Mouse (Mus musculus): ENCODE data around the gene Gm10198.

Gm10198 gene

DNA sequence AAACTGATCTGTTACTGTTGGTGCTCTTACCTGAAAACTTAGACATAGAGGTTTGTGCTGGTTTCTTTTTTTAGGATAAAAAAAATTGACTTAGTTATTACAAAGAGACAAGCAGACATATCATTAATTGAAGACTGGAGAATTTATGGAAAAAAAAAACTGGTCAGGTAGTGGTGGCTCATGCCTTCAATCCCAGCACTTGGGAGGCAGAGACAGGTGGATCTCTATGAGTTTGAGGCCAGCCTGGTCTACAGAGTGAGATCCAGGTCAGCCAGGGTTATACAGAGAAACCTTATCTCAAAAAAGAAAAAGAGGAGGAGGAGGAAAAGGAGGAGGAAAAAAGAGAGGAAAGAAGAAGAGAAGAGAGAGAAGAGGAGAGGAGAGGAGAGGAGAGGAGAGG is at the start of gene Gm10198:
TSS of gene Gm10198 (plus strand) at position 301 of the 400 bp plus-strand sequence.
- no peak for DNase-seq (ENCODE audit: low read depth)

DNA sequence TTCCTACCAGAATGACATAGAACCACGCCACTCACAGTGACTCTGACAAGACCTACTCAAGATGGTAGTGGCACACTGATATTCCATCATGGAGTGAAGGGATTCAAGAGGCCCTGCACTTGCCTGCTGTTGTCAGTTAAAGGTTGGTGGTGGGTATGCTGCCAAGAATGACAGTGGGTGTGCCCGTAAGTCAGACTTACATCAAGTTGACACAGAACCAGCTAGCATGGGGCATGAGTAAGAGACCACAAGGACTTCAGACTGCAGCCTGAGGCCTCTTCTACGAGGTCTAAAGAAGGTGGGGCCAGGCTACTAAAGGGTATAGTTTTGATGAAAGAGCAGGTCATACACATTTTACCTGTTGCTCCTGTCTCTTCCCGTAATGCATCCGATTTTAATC is 47.3 kb upstream of the Gm10198 start:
- peak; percentile 53 for DNase-seq (ENCODE audit: low read depth)

DNA sequence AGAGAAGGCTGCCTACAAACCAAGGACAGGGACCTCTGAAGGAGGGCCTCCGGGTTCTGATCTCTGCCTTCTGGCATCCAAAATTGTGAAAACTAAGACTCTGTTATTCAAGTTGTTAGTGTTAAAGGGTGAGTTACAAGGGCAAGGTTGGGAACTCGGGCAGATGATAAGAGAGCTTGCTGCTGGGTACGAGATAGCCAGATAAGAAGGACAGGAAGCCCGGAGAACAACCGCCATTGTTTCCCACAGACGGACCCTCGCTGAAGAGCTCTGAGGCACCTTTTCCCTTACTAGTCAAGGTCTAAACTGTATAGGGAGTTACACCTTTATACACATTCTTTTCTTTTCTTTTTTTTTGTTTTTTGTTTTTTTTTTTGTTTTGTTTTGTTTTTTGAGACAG is 39.8 kb upstream of the Gm10198 start:
- DNase-seq (ENCODE audit: low read depth) = peak; percentile 53

DNA sequence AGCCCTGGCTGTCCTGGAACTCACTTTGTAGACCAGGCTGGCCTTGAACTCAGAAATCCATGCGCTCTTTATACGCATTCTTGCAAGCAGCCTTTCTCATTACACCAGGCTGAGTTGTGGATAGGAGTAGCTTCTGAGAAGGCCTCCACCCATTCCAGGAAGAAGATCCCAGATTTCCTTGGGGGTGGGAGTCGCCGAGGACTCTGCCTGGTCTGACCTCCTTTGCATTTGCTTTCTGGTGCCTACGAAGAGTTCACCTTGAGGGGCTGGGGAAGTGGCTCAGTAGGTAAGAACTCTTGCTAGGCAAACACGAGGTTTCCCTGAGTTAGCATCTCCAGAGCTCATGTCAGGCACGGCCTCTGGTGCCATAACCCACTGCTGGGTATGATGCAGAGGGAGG is 39.4 kb upstream of the Gm10198 start:
- no peak for DNase-seq (ENCODE audit: low read depth)

DNA sequence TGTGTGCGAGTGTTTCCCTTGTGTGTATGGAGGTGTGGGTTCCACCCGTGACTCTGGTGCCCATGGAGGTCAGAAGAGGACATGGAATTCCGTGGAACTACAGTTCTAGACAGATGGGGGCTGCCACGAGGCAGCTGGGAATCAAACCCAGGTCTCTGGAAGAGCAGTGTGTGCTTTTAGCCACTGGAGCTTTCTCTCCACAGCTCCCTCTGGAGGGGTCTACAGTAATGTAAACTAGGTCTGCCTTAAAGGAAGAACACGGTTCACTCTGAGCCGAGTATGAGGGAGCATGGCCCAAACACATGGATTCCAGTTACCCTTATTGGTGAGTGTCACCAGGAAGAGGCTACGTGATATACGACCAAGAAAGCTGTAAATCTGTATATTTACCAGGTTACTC is 38.6 kb upstream of the Gm10198 start:
- no peak for DNase-seq (ENCODE audit: low read depth)

DNA sequence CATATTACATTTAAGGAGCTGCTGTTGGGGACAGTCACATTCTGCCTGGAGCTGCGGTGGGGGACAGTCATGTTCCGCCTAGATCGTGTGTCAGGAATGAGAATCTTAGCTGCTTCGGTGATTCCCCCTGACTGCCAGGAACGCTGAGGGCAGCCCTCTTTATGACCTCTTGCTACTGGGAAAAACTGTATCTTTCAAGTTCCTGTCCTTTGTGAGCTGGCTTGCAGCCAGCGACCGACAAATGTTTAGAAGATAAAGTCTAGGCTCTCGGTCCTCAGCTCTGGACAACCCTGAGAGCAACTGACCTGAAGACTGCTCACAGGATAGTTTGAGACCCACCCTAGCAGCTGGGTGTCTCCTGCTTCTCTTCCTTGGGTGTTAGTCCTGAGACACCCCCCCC is 37.3 kb upstream of the Gm10198 start:
- DNase-seq (ENCODE audit: low read depth) = peak; percentile 80

DNA sequence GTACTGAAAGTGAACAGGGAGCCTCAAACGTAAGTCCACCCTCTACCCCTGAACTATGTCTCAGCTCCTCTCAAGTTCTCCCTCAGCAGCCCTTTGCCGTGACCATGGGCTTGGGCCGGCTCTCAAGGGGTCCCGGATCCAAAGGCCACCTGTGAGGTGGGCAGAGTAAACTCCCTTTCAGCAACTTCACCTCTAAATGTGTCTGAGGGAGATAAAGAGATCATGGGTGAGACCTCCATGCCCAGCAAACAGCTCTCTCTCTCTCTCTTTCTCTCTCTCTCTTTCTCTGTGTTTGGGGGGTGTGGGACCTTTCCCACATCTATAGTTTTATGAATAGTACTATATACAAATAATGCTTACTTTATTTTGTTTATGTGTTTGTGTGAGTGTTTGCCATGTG is 36.2 kb upstream of the Gm10198 start:
- no peak for DNase-seq (ENCODE audit: low read depth)

DNA sequence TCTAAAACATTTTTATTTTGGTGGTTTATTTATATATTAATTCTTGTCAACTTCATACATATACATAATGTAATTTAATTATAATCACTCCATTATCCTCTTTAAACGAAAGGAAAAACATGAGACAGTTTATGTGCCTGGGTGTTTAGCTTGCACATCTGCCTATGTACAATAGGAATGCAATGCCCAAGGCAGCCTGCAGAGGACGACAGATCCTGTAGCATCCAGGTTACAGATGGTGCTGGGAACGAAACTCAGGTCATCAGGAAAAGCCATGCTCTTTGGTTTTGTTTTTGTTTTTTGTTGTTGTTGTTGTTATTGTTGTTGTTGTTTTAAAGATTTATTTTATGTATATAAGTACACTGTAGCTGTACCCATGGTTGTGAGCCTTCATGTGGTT is 32.4 kb upstream of the Gm10198 start:
- DNase-seq (ENCODE audit: low read depth) = no peak

DNA sequence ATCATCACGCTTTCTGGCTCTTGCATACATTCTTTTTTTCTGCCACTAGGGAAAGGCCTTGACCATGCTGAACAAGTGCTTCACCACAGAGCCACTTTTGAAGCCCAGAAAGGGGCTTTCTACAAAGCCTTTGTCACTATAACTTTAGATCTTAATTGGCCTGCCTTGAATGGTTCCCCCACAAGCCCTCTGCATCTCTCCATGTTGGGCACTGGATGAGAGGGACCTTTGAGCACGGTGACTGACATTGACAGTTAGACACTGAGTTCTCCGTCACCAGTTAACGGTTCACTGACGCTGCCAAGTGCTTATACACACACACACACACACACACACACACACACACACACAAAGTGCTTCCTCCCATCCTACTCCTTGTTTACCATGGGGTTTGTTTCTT is 30.0 kb upstream of the Gm10198 start:
- no peak for DNase-seq (ENCODE audit: low read depth)

DNA sequence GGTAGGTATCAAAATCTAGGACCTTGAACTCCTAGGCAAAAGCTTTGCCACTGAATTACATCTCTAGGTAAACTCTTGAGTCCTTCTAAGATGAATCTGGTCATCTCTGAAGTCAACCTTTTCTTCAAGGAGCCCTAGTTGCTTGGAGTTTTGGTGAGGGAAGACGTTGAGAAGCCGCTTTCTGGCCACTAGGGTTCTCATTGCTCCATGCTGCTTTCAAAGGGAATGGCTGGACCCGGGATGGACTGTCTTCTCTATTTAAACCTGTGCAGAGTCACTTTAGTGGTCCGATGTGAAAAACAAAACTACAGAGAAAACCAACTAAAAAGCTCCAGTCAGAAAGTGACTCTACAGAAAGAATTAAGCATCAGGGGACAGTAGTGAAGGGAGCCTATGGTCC is 18.4 kb upstream of the Gm10198 start:
- DNase-seq (ENCODE audit: low read depth) = peak; percentile 60

DNA sequence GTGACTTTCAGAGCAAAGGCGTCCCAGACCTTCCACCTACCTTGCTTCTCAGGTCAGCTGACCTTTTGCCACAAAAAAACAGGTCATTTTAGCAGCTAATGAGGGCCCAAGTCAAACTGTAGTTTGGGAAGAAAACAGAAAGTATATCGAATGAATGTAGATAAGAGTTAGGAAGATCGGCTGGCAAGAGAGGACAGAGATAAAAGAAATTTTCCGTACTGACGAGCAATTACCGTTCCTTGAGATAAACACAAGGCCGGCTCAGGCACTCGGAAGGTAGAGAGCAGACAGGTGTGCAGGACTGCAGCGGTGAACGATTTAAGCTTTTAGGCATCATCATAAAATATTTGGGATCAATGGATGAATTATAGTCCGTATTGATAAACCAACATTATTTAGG is 15.4 kb upstream of the Gm10198 start:
- no peak for DNase-seq (ENCODE audit: low read depth)

DNA sequence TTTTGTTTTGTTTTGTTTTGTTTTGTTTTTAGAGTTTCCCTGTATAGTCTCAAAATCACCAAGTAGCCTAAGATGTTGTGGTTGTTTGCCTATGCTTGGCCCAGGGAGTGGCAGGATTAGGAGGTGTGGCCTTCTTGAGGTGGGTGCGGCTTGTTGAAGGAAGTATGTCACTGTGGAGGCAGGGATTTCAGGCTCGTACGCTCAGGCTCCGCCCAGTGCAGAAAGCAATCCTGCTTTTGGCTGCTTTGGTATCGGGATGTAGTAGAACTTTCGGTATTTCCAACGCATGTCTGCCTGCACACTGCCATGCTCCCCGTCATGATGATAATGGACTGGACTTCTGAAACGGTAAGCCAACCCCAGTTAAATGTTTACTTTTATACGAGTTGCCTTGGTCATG is 12.5 kb upstream of the Gm10198 start:
- DNase-seq (ENCODE audit: low read depth) = no peak

DNA sequence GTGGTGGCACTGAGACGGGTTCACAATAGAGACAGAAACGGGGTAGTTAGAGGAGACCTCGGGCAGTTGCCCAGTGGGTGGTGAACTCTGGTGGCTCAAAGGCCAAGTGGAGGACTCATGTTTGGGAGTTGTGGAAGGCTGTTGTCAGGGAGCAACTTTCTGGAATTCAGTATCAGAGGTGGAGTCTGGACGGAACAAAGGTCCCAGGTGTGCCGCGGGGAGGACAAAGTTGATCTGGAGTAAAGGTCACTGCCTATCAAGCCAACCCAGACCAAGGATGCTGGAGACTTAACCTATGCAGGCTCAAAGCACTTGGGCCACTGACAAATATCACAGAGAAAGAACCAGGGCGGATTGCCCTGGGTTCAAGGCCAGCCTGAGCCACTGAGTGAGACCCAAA is 5.5 kb downstream of the Gm10198 start:
- no peak for DNase-seq (ENCODE audit: low read depth)

DNA sequence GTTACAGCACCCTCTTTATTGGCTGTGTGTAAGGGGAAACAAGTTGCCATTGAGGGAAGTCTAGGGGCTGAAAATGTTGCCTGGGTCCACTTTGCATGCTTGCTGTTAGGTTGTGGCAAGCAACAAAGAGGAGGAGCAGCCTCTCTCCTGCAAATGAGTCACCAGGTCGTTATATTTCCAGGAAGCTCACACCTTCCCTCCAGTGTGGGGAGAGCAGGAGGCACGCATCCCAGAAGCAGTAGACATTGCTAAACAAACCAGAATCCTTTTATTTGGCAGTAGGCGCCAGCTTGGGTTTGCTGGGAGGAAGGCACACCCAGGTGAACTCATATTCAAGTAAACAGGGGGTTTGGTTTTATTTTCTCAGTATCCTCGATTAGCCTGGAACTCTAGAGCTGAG is 8.8 kb downstream of the Gm10198 start:
- DNase-seq (ENCODE audit: low read depth) = peak; percentile 28

DNA sequence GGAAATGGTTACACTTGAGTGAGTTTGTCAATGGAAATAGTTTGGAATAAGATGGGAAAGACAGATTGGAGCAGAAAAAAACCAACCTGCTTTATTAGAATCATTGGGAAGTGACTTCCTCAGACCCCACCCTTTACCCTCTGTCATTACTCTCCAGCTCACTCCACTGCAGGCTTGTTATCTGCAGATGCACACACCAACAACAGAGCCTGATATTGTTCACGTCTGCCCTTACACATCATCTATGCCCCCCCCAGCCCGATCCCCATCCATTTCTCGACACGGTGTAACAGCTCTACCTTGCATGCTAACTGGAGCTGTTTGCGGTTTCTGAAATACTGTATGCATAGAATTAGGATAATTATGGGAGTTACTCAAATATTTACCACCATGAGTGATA is 12.2 kb downstream of the Gm10198 start:
- DNase-seq (ENCODE audit: low read depth) = no peak

DNA sequence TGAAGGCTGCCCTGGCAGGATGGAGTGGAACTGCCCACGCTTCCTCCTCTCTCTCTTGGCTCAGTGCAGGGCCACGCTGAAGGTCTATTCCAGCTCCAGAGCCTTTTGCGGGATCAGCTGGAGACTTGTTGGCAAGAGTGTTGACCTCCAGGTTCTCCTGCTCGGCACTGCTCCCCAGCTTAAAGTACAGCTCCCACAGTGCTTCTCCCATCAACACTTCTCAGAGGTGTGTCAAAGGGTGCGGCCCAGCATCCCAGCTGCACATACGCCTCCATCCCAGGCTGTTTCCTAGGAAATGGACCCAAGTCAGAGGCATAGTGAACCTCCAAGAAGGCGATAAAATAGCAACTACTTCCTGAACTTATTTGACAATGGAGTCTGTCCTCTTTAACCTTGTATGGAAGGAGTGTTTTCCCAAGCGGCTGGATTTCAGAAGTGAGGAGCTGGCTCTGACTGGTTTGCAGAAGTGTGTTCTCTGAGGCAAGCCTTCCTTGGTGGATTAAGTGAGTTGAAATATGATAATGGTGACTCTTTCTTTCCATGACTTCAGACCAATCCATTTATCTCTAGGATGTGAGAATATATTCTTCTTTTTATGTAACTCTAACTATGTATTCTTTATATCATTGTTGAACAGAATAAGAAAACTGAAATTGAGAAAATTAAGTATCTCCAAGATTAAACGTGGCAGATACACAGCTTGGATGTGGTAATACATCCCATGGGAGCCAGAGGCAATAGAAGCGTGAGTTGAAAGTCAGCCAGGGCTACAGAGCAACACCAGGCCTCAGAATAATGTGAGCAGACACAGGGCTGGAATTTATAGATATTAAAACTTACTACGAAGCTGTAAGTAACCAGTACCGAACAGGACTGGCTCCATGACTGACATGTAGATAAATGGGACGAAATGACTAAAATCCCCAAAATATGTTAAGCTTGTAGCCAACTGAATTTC is 23.9 kb downstream of the Gm10198 start:
- no peak for DNase-seq (ENCODE audit: low read depth)

DNA sequence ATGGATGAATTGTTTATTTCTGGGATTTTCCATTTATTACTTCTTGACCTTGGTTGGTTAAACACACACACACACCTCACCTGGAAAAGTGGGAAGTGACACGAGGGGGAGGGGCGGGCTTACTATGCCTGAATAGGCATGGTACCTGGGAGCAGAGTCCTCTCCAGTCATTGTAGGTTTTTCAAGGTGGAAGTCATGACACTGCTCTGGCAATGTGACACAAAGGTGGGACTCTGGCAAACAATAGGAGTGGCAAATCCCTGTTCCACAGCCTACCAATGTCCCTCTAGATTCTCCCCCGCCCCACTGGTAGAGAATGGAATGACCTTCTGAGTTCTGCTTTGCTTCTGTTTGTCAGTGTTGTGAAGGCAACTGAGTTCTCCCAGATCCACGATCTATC is 27.8 kb downstream of the Gm10198 start:
- no peak for DNase-seq (ENCODE audit: low read depth)

DNA sequence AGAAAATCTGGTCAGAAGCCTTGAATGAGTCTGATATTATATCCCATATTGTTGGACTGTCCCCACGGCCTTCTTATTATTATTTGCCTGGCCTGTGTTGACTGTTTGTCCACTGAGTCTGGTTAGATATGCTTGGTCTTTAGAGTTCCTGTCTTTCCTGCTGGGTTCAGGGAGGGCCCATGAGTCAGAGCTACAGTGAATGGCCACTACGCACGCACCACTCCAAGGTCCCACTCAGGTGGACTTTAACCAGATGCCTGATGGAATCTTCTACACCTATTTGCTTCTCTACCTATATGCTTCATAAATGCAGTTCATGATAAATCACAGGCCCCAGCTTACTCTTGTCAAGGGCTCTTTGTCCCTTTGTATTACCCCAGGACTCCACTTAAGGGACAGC is 29.8 kb downstream of the Gm10198 start:
- no peak for DNase-seq (ENCODE audit: low read depth)

DNA sequence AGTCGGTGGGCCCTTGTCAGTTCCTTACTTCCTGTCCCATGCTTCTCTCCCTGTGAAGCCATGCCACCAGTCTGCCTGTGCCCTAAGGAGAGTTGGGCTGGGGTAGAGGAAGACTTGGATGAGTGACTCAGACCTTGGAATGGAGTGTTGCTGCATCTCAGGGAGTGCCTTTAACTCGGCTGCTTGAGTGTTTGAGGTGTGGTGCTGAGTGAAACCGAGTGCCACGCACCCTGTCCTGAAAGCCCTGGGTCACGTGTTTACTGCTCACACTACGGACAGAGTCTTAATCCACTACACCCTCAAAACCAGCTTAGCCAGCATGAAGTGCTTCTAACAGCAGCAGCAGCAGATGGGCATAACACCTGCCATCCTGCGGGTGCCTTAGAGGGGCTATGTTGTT is 30.5 kb downstream of the Gm10198 start:
- DNase-seq (ENCODE audit: low read depth) = no peak

DNA sequence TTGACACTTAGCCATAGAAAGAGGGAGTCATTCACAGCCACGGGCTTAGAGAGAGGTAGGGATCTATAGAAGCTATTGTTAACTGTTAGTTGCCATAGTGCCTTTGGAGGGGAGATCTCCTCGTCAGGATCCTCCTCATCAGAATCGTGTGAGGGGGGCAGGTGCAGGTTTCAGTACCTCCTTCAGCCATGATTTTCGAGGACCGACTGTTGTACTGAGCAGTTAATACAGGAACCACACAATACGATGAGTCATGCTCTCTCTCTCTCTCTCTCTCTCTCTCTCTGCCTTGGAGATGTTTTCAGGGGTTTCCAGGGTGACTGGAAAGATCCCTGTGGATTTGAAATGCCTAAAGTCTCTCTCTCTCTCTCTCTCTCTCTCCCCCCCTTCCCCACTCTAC is 31.5 kb downstream of the Gm10198 start:
- DNase-seq (ENCODE audit: low read depth) = peak; percentile 23

DNA sequence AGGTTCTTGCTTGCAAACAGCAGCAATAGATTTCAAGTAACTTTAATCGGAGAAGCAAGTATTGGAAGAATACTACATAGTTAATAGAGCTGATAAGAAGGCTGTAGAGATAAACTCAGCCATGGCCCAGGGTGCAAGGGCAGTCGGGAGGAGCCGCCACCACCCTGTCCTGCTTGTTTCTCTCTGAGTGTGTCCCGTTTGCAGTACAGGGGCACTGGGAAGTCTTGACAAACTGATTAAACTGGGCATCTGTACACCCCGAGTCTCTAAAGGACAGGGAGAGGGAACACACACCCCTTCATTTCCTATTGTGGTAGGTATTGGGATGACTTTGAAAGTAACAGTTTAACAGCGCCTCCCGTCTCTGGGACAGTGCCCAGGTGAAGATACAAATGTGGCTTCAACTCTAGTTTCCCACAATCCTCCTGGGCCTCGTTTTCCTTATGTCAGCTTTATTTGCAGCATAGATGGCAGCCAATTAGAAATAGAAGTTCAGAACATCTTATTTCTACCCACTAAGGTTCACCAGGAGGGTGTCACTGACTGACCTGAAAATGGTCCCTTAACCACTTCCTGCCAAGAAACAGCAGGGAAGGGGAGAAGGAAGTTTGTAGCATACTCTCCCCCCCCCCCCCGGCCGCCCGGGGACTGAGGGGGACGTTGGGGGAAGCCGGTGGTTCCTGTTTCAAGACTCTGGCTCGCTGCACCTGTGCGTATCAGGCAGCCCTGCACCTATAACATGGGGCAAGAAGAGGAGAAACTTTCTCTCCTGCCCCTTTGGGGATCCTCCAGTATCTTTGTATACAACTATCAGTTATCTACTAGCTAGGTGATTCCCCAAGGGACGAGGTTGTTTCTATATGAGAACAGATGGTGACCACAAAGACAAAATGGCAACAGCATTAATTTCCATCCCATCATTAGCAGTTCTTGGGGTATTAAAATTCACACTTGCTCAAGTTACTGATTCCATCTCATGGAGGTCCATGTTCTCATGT is 41.9 kb downstream of the Gm10198 start:
- peak; percentile 69 for DNase-seq (ENCODE audit: low read depth)

DNA sequence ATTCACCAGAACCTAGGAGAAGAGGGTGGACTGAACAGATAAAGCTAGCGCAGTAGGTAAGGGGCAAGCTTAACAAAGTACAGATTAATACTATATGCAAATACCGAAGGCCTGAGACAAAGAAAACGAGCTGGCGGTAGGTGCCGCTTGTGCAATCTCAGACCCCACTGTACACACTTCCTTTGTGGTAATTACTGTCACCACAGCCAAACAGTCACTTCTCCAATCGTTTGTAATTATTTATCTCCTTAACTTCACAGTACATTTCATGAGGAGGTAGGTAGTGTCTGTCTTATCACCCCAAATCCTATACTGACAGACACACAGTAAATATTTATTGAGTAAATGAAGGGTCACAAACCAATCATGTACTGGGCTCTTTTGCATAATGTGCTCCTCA is 47.7 kb downstream of the Gm10198 start:
- peak; percentile 90 for DNase-seq (ENCODE audit: low read depth)

Data from 416B (cell line).